Mouse (Mus musculus) ovary, adult 18-20 months (tissue): Measurements from ENCODE around the gene D430041D05Rik.

Experiments
- DNase-seq: peaks from one replicate; pipeline ENCODE4 v3.0.0; 2022; ENCODE audit warnings: low spot score, mixed read lengths

D430041D05Rik gene

DNA sequence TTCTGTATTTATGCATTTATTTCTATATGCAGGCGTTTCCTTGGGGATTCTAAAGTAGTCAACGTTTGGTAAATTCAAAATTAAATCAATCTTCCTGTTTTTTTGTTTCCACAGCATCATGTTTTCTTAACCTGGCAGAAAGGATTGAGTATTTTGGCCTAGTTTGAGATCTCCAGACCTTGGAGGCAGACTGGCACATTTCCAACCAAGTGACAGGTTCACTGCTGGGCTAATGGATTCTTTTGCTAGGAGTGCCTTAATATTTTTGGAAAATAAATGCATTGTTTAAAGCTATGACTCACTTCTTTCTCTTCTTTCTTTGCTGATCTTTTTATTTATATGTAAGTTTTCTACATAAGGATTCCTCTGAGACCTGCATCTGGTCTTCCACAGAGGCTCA lies 222.0 kb downstream of the D430041D05Rik start:
- no peak for DNase-seq

DNA sequence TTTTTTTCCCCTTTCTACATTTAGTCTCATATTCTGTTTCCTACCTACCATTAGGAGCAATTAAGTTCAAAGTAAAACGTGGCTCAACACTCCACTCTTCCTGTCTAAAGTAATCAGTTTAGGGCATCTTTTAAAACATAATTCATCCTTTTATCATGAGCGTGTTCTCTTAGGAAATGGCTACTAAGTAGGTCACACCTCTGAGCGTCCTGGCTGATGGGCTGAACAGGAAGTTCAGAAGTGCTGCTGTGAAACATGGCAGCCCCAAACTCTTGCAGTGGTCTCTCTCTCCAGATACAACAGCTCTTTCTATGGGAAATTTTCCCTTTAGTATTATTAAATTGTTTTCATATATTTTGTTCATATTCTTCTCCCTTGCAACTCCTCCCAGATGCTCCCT lies 223.7 kb downstream of the D430041D05Rik start:
- DNase-seq: no peak

DNA sequence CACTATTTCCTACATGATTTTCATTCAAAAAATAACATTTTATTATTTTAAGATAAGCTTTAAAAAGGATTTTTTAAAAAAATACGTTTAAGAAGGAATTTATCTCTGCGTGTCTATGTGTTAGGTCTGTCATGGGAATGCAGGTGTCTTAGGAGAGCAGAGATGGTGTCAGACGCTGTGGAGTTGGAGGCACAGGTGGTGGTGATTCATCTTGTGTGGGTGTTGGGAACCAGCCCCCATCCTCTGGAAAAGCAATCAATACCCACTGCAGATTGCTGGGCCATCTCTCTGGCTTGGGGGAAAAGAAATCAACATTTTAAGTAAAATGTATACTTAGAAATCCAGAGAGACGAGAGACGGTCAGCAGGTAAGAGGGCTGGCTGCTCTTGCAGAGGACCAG lies 225.2 kb downstream of the D430041D05Rik start:
- DNase-seq: no peak

- no peak for DNase-seq
Observed at GRCm38 (mm10) chr2:104184296-104184695, 226.5 kb downstream of the D430041D05Rik start.

DNA sequence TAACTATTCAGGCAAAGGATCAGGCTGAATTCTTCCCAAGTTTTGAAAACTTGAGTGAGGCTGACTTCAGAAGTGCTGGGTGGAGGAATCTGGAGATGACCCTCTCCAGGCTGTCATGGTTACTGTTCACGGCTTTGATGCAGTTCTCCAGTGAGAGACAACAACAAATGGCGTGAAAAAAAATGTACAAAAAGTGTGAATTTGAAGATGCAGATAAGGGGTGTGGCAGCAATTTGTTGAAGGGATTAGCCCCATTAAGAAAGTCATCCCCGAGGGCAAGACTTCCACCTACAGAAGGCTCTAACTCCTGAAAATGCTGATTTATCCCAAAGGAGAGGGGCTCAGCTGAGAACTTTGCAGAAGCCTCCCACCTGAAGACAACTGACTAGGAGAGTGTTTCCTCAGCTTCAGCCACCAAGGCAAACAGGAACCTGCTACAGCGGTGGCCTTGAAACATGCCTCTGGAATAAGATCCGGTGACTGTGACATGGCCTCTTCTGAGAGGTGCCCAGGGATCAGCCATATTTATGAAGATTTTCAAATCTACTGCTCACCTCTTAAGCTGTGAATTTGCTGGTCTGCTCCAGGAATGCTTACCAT lies 227.5 kb downstream of the D430041D05Rik start:
- no peak for DNase-seq

GRCm38 (mm10) chr2:104179636-104180035 lies 231.2 kb downstream of the D430041D05Rik start:
- no peak for DNase-seq

GRCm38 (mm10) chr2:104178251-104178650 lies 232.6 kb downstream of the D430041D05Rik start:
- no peak for DNase-seq

- DNase-seq: no peak
Observed at GRCm38 (mm10) chr2:104176979-104177704, 233.7 kb downstream of the D430041D05Rik start.

DNA sequence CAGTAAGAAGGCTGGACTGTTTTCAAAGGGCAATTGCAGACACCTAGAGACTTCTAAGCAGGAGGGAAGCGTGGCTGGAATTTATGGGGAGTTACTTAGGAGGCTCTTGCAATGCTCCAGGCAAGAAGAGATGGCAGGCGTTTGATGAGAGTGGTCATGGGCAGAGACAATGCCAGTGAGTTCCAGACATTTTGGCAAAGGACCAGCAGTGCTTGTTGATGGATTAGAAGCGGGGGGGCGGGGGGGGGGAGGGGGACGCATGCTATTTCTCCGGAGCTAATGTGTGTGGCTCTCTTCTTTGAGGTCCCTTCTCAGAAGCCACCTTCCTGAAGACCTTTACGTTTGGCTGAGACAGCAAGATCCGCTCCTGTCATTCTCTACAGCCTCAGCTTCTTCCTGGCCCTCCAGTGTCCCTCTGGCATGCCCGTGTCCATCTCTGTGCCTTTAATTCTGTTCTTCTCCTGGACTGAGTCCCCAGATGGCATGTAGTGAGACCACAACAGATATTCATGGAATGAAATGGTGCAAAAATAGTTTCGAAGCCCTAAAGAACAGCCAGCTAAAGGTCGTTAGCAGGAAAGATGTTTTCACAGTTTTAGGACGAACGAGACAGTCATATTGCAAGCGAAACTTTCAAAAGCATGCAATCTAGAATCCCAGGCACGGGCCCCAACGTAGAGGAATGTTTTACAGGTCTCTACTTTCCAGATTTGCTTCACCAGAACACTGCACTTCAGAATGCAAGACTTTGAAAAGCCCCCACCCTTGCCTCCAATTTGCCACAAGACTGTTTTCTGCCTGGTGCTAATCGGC lies 234.4 kb downstream of the D430041D05Rik start:
- DNase-seq: no peak

DNA sequence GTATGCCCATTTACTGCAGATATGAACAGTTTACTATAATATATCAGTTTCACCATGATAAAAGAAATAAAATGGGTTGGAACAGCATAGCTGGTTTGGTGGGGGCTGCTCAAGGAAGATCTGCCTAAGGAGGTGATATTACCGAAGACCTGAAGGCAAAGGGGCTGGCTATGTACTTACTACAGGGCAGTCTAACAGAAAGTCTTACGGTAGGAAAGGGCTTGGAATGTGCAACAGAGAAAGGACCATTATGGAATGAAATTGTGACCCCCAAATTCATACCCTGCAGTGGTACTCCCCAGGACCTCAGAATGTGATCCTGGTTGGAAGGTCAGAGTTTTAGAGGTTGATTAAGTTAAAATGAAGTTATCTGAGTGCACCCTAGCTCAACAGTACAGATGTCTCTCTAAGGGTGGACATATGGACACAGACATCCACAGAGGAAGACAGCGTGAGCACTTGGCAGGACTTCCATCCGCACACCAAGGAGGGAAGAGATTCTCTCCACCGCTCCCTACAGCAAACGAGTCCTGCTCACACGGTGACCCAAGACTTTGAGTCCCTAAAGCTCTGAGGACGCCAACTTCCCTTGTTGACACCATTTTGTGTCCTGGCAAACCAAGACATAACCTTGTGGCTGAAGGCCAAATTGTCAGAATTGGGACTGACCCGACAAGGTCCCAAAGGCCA lies 235.2 kb downstream of the D430041D05Rik start:
- no peak for DNase-seq

DNA sequence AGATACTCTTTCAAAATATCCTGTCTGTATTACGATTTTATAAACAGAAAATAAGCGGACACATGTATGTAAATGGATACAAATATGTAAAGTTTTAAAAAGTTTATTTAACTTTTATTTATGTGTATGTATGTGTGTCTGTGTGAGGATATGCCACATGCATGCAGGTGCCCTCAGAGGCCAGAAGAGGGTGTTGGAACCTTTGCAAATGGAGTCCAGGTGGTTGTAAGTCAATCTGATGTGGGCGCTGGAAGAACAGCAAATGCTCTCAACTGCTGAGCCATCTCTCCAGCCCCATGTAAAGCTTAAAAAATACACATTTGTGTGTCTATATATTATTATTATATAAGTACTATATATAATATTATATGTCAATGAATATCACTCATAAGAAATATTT lies 237.4 kb downstream of the D430041D05Rik start:
- DNase-seq: no peak

DNA sequence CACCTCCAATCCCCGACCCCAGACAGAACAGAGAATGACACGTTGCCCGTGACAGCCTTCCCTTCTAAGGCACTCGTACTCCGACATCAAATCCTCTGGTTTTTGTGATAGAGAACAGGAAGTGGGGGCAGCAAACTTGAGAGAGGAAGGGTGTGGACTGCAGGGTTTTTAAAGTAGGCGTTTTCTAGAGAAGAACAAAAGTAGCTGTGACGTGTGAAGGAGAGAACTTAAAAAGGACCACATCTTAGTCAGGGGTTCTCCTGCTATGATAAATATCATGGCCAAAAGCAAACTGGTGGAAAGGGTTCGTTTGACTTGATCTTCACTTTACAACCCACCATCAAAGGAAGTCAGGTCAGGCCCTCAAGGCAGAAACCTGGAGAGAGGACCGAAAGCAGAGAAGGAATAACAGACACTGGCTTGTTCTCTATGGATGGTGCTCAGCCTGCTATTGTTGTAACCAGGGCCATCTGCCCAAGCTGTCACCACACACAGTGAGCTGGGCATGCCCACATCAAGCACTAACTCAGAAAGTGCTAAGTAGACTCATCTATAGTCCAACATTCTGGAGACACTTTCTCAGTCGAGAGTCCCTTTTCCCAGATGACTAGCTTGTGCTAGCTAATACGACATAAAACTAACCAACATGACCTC lies 238.0 kb downstream of the D430041D05Rik start:
- no peak for DNase-seq

DNA sequence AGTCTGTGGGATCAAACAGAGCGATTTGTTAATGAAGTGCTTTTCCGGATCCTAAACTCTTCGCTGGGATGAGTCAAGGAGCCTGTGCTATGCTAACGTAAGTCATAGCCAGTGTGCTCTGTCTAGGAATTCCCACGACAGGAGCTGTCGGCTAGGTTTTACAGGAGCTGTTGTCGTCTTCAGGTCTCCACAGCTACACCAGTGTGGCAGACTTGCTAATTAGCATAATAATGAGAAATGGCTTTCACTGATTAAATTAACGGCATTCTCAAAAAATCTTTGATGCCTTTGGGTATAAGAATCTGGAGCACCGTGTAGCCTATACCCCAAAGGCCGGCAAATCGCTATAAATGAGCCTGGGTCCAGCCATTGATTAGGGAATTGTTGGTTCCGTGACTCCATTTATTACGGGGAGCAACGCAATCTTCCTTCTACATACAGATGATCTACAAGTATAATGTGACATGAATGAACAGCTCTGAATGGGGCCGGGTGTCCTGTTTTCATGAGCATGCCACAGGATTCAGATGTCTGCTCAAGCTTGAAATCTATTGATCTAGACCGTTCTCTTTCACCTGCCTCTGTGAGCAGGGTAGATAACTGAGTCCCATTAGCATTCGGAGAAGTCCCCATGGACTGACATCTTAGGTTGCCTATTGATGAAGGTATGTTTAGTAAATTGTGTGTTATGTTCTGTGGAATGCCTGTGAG lies 242.5 kb downstream of the D430041D05Rik start:
- no peak for DNase-seq

DNA sequence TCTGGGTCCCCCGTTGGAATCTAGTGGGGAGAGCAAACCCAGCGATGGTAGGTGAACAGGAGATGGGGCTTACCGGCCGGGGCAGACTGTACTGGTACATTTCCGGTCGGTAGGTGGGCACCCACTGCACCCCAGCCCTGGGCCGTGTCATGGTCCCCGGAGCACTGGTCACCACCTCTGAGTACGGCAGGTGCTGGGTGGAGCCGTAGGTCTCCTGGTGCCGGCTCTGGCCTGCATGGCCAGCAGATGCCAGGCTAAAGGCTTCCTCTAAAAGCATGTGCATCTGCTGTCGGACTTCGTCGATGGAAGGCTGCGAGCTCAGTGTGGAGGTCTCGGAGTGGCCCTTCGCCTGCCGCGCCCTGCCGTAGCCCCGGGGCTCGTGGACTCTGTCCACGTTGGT lies 243.0 kb downstream of the D430041D05Rik start:
- no peak for DNase-seq

DNA sequence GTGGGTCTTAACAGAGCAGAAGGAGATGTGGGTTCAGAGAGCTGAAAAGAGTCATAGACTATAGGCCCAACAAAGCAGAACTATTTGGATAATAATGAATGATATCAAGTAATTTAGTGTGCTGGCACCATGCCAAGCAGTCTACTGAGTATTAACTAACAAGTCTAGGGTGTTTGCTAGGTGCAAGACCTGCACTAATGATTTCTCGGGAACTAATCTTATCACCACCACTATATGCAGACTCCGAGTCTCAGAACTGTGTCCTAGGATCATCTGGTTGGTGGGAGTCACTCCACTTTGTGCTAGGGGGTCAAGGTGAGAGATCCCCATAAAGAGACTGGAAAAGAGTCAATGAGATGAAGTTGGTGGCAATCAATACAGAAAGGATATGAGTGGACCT lies 245.2 kb downstream of the D430041D05Rik start:
- DNase-seq: no peak

DNA sequence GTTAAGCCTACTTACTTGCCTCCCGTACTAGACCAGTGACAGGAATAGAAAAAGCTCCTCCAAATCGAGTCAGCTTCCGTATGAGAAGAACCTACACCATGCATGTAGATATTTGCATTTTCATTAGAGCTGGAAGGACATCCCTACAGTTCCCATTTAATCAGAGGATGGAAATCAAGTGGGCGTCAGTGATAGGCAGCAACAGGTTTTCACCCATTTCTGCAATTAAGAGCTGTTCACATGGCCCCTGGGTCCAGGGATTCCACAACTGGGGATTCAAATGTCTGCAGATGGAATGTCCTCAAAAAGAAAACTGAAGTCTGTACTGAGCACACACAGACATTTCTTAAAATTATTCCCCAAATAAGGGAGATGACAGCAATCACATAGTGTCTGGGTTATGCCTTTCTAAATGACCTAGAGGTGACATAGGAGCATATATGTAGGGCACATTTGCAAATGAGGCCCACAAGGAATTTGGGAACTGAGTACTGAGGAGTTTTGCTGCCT lies 246.8 kb downstream of the D430041D05Rik start:
- no peak for DNase-seq

- no peak for DNase-seq
Observed at GRCm38 (mm10) chr2:104163418-104163817, 247.4 kb downstream of the D430041D05Rik start.

- no peak for DNase-seq
Observed at GRCm38 (mm10) chr2:104157831-104158230, 253.0 kb downstream of the D430041D05Rik start.

GRCm38 (mm10) chr2:104153876-104154275 lies 256.9 kb downstream of the D430041D05Rik start:
- DNase-seq: no peak

GRCm38 (mm10) chr2:104153345-104153744 lies 257.5 kb downstream of the D430041D05Rik start:
- DNase-seq: no peak
